Mouse (Mus musculus) thymus, adult 2 months (tissue): ENCODE data around the gene Cwc15. TPM values are rescaled to one million over a fixed set of nuclear protein-coding genes. Genes with fewer than 3 reads are reported as not detected.
"Not testable (repeated sequence)": the region's sequence is repeated elsewhere in the genome, so short reads cannot be mapped to it uniquely, and the experiment has no call there.

Experiments
- DNase-seq: peaks from one replicate; pipeline ENCODE4 v3.0.0; 2021
- H3K27ac ChIP-seq: fragments of 200-500 bp; 2 replicates; pipeline ENCODE4 v1.5.1; 2012; ENCODE audit warnings: low read length, control low read depth; ENCODE audit not compliant: control insufficient read depth, insufficient read depth
- H3K27me3 ChIP-seq: fragments of 200-500 bp; 2 replicates; pipeline ENCODE4 v1.6.1; 2012; ENCODE audit warnings: mild to moderate bottlenecking, low read length, moderate library complexity, mixed read lengths; ENCODE audit not compliant: control insufficient read depth, insufficient read depth
- H3K36me3 ChIP-seq: fragments of 200-500 bp; 2 replicates; pipeline ENCODE4 v1.6.1; 2012; ENCODE audit warnings: mild to moderate bottlenecking, low read length, moderate library complexity; ENCODE audit not compliant: control insufficient read depth, insufficient read depth
- H3K4me1 ChIP-seq: fragments of 200-500 bp; replicated peaks from 2 replicates; pipeline ENCODE4 v1.6.1; 2012; ENCODE audit warnings: low read length; ENCODE audit not compliant: control insufficient read depth, insufficient read depth
- H3K4me3 ChIP-seq: fragments of 200-500 bp; 2 replicates; pipeline ENCODE4 v1.5.1; 2012; ENCODE audit warnings: mild to moderate bottlenecking, low read length, control low read depth, moderate library complexity; ENCODE audit not compliant: control insufficient read depth, insufficient read depth
- CTCF ChIP-seq: fragments of 200-500 bp; IDR thresholded peaks from 2 replicates; pipeline ENCODE4 v1.5.1; 2012; ENCODE audit warnings: mild to moderate bottlenecking, control low read depth, low read length, moderate library complexity, borderline replicate concordance; ENCODE audit not compliant: control insufficient read depth, poor library complexity, insufficient read depth; ENCODE audit errors: extremely low read depth
- POLR2A ChIP-seq: fragments of 200-500 bp; IDR thresholded peaks from 2 replicates; pipeline ENCODE4 v1.6.1; 2012; ENCODE audit warnings: mild to moderate bottlenecking, low read length, control low read depth, moderate library complexity; ENCODE audit not compliant: control insufficient read depth, poor library complexity, insufficient read depth; ENCODE audit errors: extremely low read depth
- WGBS: fragments of 180-500 bp; shearing (Covaris S2); methylation state at CpG from one replicate; pipeline ENCODE4 v1.1.7; 2018; 5-methylcytosine and 5-hydroxymethylcytosine counted together
- polyA plus RNA-seq: library from polyadenylated mRNA; depleted of rRNA; stranded (reverse); fragments of >200 nt; gene quantifications from 2 replicates; pipeline ENCODE4 v1.2.3, GENCODE M21; 2012; rRNA removed

Gene Cwc15
- polyA plus RNA-seq = 12.3 and 12.6 TPM in 2 replicates

DNA sequence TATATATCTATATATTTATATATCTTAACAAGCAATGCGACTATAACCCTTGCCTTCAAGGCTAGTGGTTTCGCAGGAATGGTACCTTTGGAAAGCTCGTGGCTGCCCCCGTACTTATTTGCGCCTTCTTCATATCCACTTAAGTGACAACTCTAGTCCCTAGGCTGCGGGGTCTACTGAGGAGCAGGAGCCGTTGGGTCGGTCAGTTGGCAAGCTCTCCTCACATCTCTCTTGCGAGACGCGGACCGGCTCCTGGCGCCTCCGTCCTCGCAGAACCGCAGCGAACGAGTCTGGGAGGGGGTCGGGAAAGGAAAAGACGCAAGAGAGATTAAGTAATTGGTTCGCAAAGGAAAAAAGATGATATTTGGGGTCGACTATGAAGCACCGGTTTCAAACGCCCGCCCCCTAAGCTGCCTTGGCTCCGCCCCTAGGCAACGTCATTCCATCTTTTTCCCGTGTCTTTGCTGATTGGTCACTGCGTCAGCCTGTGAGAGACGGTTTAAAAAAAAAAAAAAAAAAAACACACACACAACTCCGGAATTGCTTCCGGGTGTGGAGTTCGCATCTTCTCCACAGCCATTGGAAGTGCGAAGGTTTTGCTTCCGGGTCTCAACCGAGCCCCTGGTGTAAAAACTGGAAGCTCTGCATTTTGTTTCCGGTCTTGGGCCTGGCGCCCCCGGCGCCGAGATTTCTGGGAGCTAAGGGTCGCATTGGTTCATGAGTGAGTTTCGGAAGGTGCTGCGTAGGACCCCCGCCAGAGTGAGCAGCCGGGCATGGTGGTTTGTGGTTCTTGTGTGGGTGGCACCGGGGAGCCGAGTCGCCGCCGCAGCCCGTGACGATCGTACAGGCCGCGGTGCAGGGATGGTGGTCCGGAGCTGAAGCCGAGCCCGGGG is at the start of gene Cwc15, which contains the start of gene Kdm4d:
Cwc15 (plus strand) TSS at position 595 of the 893 bp plus-strand sequence.
Kdm4d (minus strand) TSS at position 460 of the 893 bp plus-strand sequence.
- TF ChIP-seq POLR2A (peak; percentile 73), CTCF (0 out of 2 replicates have a peak, but pooled peaks have one; percentile 5)
- Histone ChIP-seq H3K27ac (peak within 1 kb of the TSS; percentile 63), H3K4me3 (peak within 1 kb of the TSS; percentile 79), H3K36me3 (peaks cover 29% of the 10 kb centered on the region), H3K4me1 (peaks cover 7% of the 10 kb centered on the region), H3K27me3 (no peaks in the 10 kb centered on the region)
- peak; percentile 93 for DNase-seq
- under 1% methylated on average over 59 of the region's 59 CpGs for WGBS

DNA sequence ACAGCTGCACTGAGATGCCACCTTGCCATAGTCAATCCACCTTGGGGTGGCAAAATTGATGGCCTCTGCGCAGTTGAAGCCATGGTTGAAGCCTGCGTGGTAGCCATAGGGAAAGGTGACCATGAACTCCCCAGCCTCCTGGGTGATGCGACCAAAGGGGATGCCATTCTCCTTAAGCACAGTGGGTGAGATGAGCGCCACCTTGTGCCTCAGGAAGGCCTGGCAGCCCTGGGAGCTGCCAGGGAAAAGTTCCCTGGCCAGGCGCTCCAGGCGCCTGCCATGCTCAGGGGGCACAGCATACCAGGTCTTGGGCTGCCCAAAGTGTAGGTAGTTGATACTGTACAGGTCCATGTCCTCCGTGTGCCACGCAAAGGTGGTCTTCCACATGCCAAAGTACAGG is 49.3 kb upstream of the Cwc15 start:
- H3K27ac ChIP-seq, H3K4me1 ChIP-seq, H3K4me3 ChIP-seq, H3K36me3 ChIP-seq, H3K27me3 ChIP-seq: not testable (repeated sequence)
- peak; percentile 2 for DNase-seq
- WGBS = 63% methylated on average over 8 of the region's 8 CpGs

DNA sequence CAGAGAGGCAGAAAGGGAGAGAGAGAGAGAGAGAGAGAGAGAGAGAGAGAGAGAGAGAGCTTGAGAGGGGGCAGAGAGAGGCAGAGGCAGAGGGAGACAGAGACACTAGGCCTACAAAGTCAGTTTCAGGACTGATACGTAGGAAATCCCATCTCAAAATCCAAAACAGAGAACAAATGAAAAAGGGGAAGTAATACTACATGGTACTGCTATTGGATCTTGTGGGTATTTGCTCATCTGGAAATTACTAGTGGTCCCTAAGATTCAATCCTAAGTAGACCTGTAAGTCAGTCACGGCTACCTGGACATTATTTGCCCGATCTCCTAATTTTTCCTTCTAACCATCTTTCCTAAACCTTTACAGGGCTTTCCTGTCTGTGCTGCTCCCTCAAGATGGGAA is 44.1 kb upstream of the Cwc15 start:
- H3K27me3 ChIP-seq = no peaks in the 10 kb centered on the region
- no peak overlapping the region for H3K4me3 ChIP-seq
- DNase-seq = no peak
- TF ChIP-seq POLR2A (no peak), CTCF (no peak)
- 71% methylated on average over 3 of the region's 3 CpGs for WGBS
- H3K27ac ChIP-seq = no peak overlapping the region
- H3K4me1 ChIP-seq = no peaks in the 10 kb centered on the region
- H3K36me3 ChIP-seq = no peaks in the 10 kb centered on the region

DNA sequence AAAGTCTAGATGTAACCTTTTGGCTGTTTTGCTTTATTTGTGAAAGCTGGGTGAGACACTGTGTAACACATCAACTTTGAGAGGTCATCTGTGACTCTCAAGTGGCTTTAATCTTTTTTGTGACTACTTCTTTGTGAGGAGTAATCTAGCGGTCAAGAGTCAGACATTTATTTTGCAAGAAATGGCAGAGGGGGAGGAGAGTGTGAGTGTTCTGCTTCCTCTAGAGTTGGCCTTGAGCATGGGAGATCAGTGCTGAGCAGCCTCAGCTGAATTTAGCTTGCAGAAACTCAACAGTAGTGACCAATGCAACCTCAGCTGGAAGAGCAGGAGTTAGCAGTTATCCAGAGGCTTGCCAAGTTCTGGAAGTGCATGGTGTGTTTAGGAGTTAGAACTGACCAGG is 37.9 kb upstream of the Cwc15 start:
- H3K4me1 ChIP-seq, H3K27ac ChIP-seq, H3K4me3 ChIP-seq, H3K27me3 ChIP-seq, H3K36me3 ChIP-seq, DNase-seq: not testable (repeated sequence)
- WGBS = 96% methylated on average over 1 of the region's 1 CpGs

DNA sequence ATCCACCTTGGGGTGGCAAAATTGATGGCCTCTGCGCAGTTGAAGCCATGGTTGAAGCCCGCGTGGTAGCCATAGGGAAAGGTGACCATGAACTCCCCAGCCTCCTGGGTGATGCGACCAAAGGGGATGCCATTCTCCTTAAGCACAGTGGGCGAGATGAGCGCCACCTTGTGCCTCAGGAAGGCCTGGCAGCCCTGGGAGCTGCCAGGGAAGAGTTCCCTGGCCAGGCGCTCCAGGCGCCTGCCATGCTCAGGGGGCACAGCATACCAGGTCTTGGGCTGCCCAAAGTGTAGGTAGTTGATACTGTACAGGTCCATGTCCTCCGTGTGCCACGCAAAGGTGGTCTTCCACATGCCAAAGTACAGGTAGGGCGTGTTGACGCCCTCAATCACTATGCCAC is 36.7 kb upstream of the Cwc15 start:
- not testable (repeated sequence) for H3K4me3 ChIP-seq, DNase-seq, H3K27me3 ChIP-seq, H3K27ac ChIP-seq, H3K4me1 ChIP-seq, H3K36me3 ChIP-seq
- WGBS = 84% methylated on average over 12 of the region's 12 CpGs

DNA sequence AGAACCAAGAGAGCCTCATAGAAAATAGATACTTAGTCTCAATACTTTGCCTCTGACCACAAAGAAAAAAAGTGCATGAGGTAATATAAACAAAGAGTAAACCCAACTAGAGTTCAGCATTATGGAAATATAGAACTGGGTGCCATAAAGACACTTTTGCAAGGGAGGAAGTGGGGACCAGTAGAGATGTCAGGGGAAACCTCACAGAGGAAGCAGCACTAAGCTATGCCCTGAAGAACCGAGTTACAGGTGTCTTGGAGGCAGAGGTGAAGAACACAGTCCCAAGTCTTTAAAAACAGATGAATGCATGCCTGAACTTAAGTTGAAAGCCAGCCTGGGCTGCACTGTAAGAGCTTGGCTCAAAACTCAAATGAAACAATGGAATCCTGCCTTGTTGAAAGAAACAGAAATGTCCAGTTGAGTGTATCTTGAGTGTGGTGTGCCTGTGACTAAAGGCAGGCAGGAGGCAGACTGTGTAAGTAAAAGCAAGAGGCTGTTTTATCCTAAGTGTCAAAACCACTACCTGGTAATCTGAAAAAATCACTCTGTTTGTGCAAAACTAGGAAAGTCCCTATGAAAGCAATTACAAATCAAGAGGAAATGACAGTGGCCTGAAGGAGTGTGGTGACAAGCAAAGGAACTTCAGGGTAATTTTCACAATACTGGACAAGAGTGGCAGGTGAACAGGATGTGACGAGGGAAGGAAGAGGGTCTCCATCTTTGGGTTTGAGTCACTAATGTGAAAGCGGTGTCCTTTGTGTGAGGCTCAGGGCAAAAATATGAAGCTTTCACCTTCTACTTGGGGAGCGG is 1.3 kb upstream of the Cwc15 start:
- WGBS = 62% methylated on average over 4 of the region's 4 CpGs
- peaks cover 20% of the 10 kb centered on the region for H3K36me3 ChIP-seq
- H3K27ac ChIP-seq = no peak overlapping the region
- H3K27me3 ChIP-seq = no peaks in the 10 kb centered on the region
- H3K4me1 ChIP-seq = peaks cover 7% of the 10 kb centered on the region
- no peak for TF ChIP-seq POLR2A
- TF ChIP-seq CTCF = no peak
- no peak overlapping the region for H3K4me3 ChIP-seq
- DNase-seq = peak; percentile 6
